Comparison of ENCODE assay signal across 20 mouse cellular contexts in the genomic region with DNA sequence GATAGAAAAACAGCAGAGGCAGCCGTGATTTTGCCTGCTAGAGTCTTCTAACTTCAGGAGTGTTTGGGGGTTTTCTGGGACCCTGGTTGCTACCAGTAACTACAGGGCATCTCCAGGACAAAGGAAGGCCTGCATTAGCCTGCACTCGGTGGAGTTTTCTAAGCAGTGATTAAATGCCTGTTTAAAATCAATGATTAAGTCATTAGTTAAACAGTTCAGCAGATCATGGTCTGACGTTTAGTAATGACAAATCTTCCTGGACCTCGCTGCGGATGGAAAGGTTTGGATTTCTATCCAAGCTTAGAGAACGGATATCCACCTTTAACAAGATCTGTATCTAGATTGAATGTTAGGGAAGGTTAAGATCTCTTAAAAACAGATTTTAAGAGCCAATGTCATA. TPM values are rescaled to one million over a fixed set of nuclear protein-coding genes. Genes with fewer than 3 reads are reported as not detected.
DNase-seq lines count a peak whose midpoint lies in the region; ATAC-seq and TF ChIP-seq lines count a peak whose summit lies in the region.
"Had no signal": no experiment of that assay in that cellular context is flagged by ENCODE, and none has a peak within 500 bp of the region (broad histone marks: within the 10 kb centered on the region; RNA-seq: fewer than 3 reads in every experiment).

No protein-coding gene starts in this region.

- no peaks in the 10 kb centered on the region for H3K9me3 ChIP-seq in kidney, postnatal 0 days (replicated peaks; ENCODE audit: low read length)
- H3K9me3 ChIP-seq: embryonic facial prominence, embryonic 10.5 days; heart, embryonic 13.5 days; hindbrain, embryonic 10.5 days; hindbrain, embryonic 15.5 days had no signal

- peaks cover 17% of the 10 kb centered on the region for H3K4me1 ChIP-seq in kidney, adult 2 months (ENCODE audit: control insufficient read depth, insufficient read depth, low read length)
- peaks cover 4% of the 10 kb centered on the region; the same call in 1 of the 2 replicates for H3K4me1 ChIP-seq in kidney, postnatal 0 days (replicated peaks; ENCODE audit: insufficient read depth, low read length)

- TF ChIP-seq POLR2A in kidney, adult 2 months (IDR thresholded peaks at IDR 0.05; ENCODE audit: low read depth, low read length), result no peak

- H3K27ac ChIP-seq in kidney, adult 2 months (ENCODE audit: insufficient read depth, low read depth, low read length), result peak overlapping the region; percentile 43; the same call in 1 of the 2 replicates
- H3K27ac ChIP-seq in kidney, postnatal 0 days, result peak overlapping the region; percentile 64
- H3K27ac ChIP-seq: embryonic facial prominence, embryonic 10.5 days; gastrocnemius, adult 2 months; heart, embryonic 13.5 days; hindbrain, embryonic 10.5 days; hindbrain, embryonic 15.5 days had no signal

- WGBS in kidney, adult 2 months, result 47% methylated on average over 6 of the region's 6 CpGs
- WGBS in kidney, postnatal 0 days, result 51% methylated on average over 6 of the region's 6 CpGs

- 0 out of 2 replicates have a peak overlapping the region, but pooled peaks have one; percentile 7 for H3K4me2 ChIP-seq in kidney, postnatal 0 days (ENCODE audit: low read length)
- H3K4me2 ChIP-seq: heart, embryonic 13.5 days; hindbrain, embryonic 15.5 days had no signal

- intact Hi-C loops in left cerebral cortex, postnatal 25 days (cut with DNase I), result no loop called here

- no peak for TF ChIP-seq CTCF in kidney, adult 2 months (conservative IDR thresholded peaks at IDR 0.05; ENCODE audit: insufficient read depth, insufficient read length, low read depth, low read length)
- TF ChIP-seq CTCF in kidney, postnatal 0 days (IDR thresholded peaks at IDR 0.05; ENCODE audit: low read depth), result no peak

- peak; percentile 56 for DNase-seq in kidney, adult 2 months
- DNase-seq in kidney, postnatal 10 days, result no peak
- DNase-seq in kidney, postnatal 0 days (ENCODE audit: low spot score), result no peak
- no peak for DNase-seq in kidney, adult 11 months
- DNase-seq in kidney, postnatal 36 days, result peak; percentile 15 to 29
- no peak for DNase-seq in left cerebral cortex, postnatal 25 days (ENCODE audit: low spot score in 2 of 2)
- DNase-seq: adrenal gland, postnatal 25 days; cerebellum, adult 2 months; cerebellum, postnatal 10 days; gastrocnemius, adult 2 months; gastrocnemius, postnatal 25 days had no signal

- no peaks in the 10 kb centered on the region for H3K36me3 ChIP-seq in kidney, adult 2 months (ENCODE audit: control insufficient read depth, insufficient read depth, low read length)
- no peaks in the 10 kb centered on the region for H3K36me3 ChIP-seq in kidney, postnatal 0 days (ENCODE audit: insufficient read depth, low read length)
- H3K36me3 ChIP-seq: embryonic facial prominence, embryonic 10.5 days; heart, embryonic 13.5 days; hindbrain, embryonic 10.5 days; hindbrain, embryonic 15.5 days had no signal

- H3K9ac ChIP-seq in kidney, postnatal 0 days (ENCODE audit: low read depth, low read length), result no peak overlapping the region
- H3K9ac ChIP-seq: heart, embryonic 13.5 days; hindbrain, embryonic 15.5 days had no signal

- H3K27me3 ChIP-seq in kidney, adult 2 months (replicated peaks; ENCODE audit: control insufficient read depth, insufficient read depth, low read length), result no peaks in the 10 kb centered on the region
- H3K27me3 ChIP-seq in kidney, postnatal 0 days (ENCODE audit: insufficient read depth, low read length), result no peaks in the 10 kb centered on the region
- H3K27me3 ChIP-seq: CH12.LX; heart, embryonic 13.5 days; hindbrain, embryonic 15.5 days had no signal

- ATAC-seq in kidney, postnatal 0 days (replicated peaks; ENCODE audit: low FRiP score, low read depth), result no peak
- ATAC-seq: forebrain, embryonic 14.5 days had no signal

- no peak overlapping the region for H3K4me3 ChIP-seq in kidney, adult 2 months (ENCODE audit: insufficient read depth, low read depth, low read length)
- no peak overlapping the region for H3K4me3 ChIP-seq in kidney, postnatal 0 days (replicated peaks; ENCODE audit: low read depth, low read length)
- H3K4me3 ChIP-seq: embryonic facial prominence, embryonic 10.5 days; gastrocnemius, adult 2 months; heart, embryonic 13.5 days; hindbrain, embryonic 10.5 days; hindbrain, embryonic 15.5 days had no signal

RNA-seq across cellular contexts. Expression of gene Tmem154, which starts 25.5 kb away (rescaled TPM):
- polyA plus RNA-seq in kidney, adult 2 months (2012; rRNA removed), result 0.42 and 0.88 TPM in 2 replicates
- 0.94 and 1.1 TPM in 2 replicates for polyA plus RNA-seq in kidney, postnatal 0 days (2015; fragmentation: Nextera tagmentation; extraction: Ambion mirVana)
- under 1 TPM; 0.69 to 0.71 TPM for total RNA-seq in left cerebral cortex, postnatal 25 days (2021)

RNA-seq across cellular contexts. Expression of gene Tigd4, which starts 47.2 kb away (rescaled TPM):
- polyA plus RNA-seq in kidney, adult 2 months (2012; rRNA removed), result not detected in 2 replicates
- polyA plus RNA-seq in kidney, postnatal 0 days (2015; fragmentation: Nextera tagmentation; extraction: Ambion mirVana), result 0.04 and 0.05 TPM in 2 replicates
- under 1 TPM in 1 of 2 experiments, not detected in 1; 0.11 TPM for total RNA-seq in left cerebral cortex, postnatal 25 days (2021)
- total RNA-seq: adrenal gland, adult 2 months; CH12.LX; ES-E14; granulocyte monocyte progenitor cell, adult 5-6 weeks had no signal
- polyA plus RNA-seq: adrenal gland, adult 2 months; forebrain, embryonic 14.5 days; hindbrain, embryonic 10.5 days; hindbrain, embryonic 15.5 days had no signal

RNA-seq across cellular contexts. Expression of gene Arfip1, which starts 58.1 kb away (rescaled TPM):
- 11.8 and 14.3 TPM in 2 replicates for polyA plus RNA-seq in kidney, adult 2 months (2012; rRNA removed)
- polyA plus RNA-seq in kidney, postnatal 0 days (2015; fragmentation: Nextera tagmentation; extraction: Ambion mirVana), result 62.7 and 65.2 TPM in 2 replicates
- 10 to 100 TPM; 17.3 to 19.4 TPM for total RNA-seq in left cerebral cortex, postnatal 25 days (2021)

Comparison
In these comparisons a context has a peak if more than half of its experiments do, and no peak if none do; other contexts are left out.
1. DNase-seq: peak in kidney, adult 2 months (single experiment) and kidney, postnatal 36 days (2 of 2); none in kidney, postnatal 10 days (single experiment), kidney, postnatal 0 days (single experiment), kidney, adult 11 months (single experiment) and left cerebral cortex, postnatal 25 days (0 of 2).